Mouse (Mus musculus) cerebellum, postnatal 36 days (tissue): ENCODE data around the gene Canx.
A peak's percentile ranks its signal among the peaks of the same experiment; 100 is the strongest.
"Not testable (repeated sequence)": the region's sequence is repeated elsewhere in the genome, so short reads cannot be mapped to it uniquely, and the experiment has no call there.

ENCODE experiments used
- DNase-seq, 2 experiments: peaks; one replicate each; pipeline ENCODE4 v3.0.0; 2021 to 2022; ENCODE audit warnings: mixed read lengths in 2 of 2

Gene Canx

DNA sequence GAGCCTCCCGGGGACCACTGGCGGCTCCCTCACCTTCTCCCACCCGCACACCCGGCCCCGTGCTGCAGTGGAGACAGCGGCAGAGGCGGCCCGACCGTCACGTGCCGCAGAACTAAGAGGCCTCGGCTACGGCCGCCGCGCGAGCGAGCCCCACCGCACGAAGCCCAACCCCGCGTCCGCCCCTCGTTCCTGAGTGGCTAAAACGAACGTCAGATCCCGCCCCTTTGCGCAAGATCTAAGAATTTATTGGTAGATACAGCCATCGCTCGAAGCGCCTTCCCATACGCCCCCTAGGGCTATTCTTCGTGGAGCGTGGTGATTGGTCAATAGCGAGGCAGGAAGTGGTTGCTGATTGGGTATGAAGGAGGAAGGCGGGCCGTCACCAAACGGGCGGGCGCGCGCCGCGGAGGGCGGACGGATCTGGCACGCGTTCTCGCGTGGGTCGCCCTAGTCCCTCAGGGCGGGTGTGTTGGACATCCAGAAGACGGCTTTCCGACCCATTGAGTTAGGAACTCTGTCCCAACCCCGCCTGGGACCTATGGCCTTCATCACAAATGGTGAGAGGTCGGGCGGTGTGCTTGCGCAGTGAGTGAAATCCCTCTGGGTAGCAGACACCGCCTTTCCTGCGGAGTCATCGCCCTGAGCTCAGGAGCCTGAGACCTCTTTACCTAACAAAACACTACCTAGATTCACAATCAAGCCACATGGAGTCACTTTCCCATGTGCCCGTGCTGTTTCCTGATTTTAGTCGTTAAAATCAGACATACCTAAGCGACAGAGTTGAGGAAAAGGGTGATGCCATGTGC, at the start of gene Canx:
Gene Canx, minus strand, starts transcription at position 178 of the 806 bp plus-strand sequence.
- peak; percentile 96 to 98 for DNase-seq

DNA sequence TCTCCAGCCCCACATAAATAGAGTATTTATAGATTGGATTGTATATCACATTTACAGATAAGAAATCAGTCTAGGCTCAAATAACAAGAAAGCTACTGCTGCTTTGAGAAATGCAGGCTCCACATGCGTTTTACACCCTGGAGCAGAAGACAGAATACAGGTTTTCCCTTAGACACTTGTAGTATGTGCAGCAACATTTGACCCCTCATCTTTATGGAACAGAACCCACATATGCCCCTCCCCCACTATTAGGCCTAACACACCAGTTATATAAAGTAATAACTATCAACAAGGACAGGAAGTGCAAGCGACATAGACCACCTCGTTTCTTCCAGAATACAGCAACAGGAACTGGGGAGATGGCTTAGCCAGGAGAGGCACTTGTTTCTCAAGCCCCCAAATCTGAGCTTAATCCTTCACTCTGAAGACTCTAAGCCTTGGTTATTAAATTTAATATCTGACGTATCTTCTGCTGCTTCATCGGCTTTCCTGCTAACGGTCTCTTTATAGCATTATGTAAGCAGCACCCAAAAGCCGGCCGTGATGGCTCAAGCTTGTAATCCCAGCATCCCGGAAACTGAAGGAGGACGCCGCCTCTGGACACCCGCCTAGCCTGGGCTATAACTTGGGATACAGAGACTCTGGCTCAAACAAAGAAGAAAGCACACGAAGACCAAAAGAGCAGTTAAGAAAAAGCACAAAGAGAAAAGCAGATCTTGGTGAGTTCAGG, 49.0 kb upstream of the Canx start:
- no peak for DNase-seq

DNA sequence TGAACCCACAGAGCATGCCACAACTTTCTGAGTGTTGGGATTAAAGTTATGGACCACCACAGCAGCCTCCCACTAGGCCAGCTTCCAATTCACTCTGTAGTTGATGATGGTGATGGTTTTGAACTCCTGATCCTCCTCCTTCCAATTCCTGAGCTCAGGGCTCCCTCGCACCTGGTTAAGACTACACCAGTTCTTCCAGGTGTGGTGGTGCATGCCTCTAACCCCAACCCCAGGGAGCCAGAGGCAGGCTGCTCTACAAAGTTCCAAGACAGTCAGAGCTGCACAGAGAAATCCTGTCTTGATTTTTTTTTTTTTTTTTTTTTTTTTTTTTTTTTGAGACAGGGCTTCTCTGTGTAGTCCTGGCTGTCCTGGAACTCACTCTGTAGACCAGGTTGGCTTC, 48.1 kb upstream of the Canx start:
- no peak for DNase-seq

DNA sequence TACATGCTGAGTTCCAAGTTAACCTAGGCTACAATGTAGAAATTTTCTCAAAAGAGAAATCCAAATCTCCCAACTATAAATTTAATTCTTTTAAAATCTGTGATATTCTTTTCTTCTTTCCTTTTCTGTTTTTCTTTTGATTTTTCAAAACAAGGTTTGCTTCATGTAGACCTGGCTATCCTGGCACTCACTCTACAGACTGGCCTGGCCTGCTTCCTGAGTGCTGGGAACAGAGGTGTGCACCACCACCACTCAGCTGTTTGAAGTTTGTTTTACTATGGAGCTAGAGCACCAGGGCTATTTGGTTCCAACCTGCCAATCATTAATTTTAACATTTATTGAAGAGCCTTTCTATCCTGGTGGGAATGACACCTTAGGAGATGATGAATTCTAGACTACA, 47.6 kb upstream of the Canx start:
- DNase-seq = no peak

DNA sequence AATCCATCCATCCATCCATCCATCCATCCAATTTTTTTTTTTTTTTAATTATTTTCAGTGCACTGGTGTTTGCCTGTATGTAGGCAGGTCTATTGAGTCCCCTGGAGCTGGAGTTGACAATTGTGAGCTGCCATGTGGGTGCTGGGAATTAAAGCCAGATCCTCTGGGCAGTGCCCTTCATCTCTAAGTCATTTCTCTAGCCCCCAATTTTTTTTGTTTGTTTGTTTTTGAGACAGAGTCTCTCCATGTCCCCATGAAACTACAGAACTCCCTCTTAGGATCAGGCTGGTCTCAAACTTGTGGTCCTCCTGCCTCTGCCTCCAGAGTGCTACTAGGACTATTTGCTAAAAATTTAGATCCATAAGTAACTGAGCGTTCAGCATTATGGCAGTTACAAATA, 46.4 kb upstream of the Canx start:
- DNase-seq = no peak

DNA sequence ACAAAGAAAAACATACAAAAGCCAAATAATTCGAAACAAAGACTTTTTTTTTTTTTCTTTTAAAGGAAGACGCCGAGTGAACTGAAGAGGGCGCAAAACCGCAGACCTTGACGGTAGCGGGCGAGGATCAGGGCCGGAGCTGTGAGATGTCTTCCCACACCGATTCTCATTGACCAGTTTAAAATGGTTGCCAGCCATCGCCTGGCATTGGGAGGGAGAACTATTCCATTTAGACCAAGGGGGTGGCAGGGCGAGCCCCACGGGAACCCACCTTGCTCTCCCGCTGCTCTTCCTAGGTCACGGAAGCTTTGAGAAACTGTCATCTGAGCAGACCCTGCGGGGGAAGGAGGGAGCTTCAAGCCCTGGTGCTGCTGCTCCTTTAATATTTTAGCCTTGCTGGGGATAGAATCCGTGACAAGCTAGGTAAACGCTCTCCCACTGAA, 45.9 kb upstream of the Canx start:
- peak; percentile 75 to 77 for DNase-seq

DNA sequence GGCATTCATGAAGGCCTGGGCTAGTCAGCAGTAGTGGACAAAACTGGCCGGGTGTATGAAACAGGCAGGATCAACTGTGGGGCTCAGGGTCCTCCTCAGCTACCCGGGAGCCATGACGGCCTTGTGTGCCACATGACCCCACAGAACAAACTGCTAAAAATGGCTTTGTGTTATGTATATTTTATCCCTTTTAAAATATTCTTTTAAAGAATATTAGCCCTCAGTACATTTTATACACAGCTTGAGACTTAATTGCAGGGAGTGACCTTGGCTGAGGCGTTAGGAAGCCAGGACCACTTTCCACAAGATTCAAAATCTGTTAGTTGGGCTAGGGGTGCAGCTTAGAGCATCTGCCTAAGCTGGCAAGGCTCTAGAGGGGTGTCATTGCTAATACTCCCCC, 45.5 kb upstream of the Canx start:
- no peak for DNase-seq

DNA sequence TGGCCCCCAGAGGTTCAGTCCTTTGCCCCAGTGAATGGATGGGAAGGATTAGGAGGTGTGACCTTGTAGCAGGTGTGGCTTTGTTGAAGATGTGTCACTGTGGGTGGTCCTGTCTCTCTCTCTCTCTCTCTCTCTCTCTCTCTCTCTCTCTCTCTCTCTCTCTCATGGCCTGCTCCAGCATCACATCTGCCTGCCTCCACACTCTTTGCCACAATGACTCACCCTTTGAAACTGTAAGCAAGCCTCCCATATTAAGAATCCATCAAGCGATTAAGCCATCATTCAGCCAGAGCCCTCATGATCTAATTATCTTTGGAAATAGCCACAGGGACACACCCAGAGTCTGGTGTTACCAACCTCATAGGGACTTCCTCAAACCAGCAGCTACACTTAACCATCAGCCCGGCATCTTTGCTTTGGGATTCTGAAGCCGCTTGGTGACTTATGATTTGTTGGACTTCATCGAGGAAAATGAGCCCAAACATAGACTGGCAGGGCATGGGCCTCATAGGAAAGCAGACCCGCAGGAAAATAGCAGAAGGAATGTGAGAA, 44.0 kb upstream of the Canx start:
- no peak for DNase-seq

DNA sequence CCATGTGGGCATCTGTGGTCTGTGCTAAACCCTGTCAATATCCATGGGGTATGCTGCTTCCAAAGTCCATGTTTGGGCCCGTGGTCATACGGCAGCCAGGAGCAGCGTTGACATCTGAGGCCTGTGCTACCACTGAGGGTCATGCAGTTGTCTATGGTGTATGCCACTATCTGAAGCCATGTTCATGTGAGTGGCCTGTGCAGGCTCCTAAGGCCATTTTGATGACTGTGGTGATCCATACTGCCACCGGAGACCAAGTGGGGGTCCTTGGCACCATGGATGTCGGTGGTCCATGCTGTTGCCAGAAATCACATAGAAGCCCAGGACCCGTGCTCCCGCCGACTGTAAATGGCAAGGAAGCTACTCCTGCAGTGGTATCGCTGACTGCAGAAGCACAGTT, 42.1 kb upstream of the Canx start:
- no peak for DNase-seq

DNA sequence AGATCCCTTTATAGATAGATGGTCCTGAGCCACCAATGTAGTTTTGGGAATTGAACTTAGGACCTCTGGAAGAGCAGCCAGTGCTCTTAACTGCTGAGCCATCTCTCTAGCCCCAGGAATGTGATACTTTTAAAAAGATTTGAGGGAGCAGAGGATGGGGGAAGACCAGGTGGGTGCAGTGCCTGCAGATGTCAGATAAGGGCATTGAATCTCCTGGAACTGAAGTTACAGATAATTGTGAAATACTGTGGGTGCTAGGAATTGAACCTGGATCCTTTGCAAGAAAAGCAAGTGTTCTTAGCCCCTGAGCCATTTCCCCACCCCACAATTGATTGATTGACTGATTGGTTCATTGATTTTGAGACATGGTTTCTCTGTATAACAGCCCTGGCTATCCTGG, 39.8 kb upstream of the Canx start:
- DNase-seq = no peak

DNA sequence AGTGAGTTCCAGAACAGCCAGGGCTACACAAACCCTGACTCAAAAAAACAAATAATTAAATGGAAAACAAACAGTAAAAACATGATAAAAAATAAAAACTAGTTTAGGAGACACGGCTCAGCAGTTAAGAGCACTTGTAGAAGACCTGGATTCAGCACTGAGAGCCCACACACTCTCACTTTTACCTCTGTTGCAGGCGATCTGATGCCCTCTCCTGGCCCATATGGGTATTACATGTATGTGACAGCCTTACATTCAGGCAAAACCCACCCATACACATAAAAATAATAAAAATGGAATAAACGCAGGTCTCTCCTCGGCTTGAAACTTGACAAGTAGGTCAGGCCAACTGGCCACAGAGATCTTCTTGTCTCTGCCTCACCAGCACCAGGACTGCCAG, 39.1 kb upstream of the Canx start:
- DNase-seq = peak; percentile 71 to 87

DNA sequence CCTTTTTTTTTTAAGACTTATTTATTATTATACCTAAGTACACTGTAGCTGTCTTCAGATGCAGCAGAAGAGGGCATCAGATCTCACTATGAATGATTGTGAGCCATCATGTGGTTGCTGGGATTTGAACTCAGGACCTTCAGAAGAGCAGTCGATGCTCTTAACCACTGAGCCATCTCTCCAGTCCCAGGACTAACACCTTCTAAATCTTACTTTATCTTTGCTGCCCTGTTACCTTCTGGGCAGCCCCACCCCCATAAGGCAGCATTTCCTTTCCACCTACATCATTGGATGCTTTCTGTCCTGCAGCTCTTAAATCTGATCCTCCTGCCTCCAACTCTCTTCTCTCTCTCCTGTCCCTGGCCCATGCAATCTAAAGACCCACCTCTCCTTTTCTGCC, 35.8 kb upstream of the Canx start:
- not testable (repeated sequence) for DNase-seq

DNA sequence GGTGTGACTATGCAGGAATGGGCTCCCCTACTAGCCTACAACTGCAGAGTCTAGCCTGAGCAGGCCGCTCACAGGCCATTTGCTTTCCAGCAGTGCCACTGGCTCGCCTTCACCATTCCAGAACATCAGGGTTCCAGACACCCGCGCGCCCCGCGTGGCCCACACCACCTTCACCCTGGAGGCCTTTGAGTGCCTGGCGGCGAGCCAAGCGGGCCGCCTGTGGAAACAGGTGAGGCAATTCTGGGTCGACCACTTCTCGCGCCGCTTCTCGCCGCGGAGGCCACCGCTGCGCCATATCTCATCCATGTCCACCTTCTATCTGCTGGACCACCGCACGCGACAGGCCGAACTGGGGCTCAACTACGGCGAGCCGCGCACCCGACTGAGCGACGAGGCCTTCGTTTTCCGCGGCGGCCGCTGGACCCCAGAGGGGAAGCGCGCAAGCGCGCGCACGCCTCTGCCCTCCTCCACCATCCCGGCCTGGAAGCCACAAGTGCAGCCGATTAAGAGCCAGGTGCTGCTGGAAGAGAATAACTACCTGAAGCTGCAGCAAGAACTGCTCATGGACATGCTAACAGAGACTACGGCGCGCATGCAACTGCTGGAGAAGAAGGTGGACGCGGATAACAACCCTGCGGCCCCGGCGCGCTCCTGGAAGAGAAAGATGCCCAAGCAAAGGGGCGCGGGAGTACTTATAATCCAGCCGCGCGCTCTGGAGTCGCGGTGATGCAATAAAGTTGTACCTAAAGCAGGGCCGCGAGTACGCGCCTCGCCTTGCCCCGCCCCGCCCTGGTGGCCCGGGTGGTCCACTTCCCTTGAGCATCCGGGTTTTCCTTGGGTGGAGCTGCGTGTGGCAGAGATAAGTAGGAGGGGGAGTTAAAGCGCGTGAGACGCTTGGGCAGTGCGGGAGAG, 33.7 kb upstream of the Canx start:
- DNase-seq = peak; percentile 56 to 60

DNA sequence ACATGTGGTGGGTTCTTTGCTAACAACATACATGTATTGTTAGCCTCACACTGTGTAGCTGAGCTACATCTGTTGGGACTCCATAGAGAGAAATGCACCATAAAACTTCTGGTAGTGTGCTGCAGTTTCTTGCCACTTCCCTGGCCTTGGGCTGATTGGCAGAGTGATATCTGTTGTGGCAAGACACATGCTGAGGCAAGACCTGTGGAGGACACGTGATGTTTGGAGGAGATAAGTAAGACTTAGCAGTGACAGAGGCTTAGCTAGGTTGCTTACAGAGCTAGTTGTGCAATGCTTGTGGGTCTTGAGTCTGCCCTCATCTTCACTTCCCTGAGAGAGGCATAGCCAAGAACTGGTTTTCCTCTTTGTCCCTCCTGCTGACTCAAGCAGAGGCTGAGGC, 29.9 kb upstream of the Canx start:
- no peak for DNase-seq

DNA sequence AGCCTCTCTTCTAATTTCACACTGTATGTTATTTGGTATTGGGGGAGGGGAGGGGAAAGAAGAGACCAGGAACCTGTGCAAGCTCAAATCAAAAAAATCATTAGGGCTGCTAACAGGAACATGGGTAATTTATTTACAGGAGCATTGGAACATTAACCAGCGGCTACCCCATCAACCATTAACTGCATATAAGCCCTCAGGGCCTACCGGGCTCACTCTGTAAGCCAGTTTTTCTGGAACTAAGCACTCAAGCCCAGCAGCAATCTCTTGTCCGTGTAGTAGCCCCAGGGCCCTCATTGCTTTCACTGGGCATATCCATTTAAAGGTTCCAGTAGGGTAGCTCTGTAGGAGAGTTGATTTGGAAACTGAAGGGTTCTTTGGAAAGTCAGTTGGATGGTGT, 29.4 kb upstream of the Canx start:
- DNase-seq = no peak

DNA sequence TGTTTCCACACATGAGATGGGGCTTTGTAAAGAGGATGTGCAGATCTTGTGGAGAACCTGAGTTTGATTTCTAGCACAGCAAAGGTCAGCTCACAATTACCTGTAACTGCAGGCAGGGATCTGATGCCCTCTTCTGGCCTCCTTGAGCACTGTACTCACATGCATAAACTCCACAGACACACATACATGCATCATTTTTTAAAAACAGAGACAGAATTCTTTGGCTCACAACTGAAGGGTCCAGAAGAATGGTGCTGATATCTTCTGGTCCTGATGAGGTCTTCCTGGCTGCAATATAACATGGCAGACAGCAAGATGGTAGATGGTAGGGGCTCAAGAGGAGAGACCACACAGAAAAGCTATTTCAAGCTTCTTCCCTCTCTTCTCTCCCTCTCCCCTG, 28.7 kb upstream of the Canx start, which contains the start of gene Cby3:
Gene Cby3, plus strand, starts transcription at position 301 of the 400 bp plus-strand sequence.
- DNase-seq = no peak

DNA sequence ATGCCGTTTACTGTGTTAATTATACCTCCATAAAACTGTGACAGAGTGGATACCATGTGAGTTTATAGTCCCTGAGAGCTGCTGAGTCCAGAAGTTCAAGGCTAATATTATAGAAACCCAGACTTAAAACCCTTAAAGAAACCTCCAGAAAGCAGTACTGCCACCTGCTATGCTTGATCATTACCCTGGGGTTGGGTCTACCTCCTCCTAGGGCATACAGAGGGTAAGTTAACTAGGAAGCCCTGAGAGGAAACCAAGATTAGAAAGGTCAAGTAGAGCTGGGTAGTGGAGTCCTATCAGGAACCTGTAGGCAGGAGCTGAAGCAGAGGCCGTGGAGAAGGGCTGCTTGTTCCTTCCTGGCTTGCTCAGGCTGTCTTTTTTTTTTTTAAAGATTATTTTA, 26.7 kb upstream of the Canx start:
- DNase-seq = no peak

DNA sequence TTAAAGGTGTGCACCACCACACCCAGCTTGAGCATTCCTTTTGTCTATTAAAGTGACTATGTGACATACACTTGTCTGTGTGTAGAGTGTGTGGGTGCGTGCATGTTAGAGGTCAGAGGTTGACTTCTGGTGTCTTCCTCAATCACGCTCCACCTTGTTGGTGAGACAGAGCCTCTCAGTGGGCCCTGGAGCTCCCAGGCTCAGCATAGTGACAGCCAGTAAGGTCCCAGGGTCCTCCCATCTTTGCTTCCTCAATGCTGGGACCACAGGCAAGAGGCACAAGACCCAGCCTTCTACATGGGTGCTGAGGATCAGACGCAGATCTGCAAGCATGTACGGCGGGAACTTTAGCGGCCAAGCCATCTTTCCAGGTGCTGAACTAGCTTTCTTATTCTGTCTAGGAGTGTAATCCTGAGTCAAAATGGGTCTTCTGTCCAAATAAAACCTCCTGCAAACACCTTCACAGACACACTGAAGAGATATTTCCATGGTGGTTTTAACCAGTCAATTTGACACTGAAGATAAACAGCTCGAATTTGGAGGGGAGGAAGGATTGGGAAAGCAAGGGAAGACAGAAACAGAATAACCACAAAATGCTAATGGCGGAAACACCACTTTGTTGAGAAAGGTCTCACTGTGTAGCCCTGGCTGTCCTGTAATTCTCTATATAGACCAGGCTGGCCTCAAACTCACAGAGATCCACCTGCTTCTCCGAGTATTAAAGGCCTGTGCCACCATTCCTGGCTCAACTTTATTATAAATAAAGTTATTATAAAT, 21.0 kb upstream of the Canx start:
- DNase-seq = no peak

DNA sequence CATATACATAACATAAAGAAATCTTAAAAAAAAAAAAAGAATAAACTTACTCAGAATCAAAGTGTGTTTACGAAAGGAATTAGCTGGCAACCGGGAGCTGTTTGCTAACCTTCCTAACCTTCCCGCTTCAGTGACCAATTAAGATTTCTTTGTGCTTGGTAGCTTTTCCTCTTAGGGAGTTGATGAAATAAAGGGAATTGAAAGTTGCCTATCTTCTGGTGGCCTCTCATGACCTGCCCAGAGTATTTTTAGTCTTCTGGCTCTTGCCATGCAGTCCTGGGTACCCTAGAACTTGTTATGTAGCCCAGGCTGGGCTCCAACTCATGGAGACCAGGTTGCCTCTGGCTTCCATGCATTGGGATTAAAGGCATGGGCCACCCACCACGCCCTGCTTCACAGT, 20.0 kb upstream of the Canx start:
- no peak for DNase-seq

DNA sequence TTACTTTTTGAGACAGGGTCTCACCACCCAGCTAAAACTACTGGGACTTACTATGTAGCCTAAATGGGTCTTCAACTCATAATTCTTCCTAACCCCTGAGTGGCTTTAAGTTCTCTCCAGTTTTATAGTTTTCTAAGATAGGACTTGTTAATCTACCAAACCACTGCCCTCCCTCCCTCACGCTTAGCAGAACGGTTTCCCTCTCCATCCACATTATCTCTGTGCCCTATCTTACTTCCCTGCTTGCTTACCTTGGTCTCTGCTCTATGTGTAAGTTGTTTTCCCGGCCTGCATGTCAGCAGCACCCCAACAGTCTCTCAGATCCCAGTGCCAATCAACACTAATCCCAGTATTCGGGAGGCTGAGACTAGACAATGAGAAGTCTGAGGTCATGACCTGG, 11.4 kb upstream of the Canx start:
- no peak for DNase-seq

DNA sequence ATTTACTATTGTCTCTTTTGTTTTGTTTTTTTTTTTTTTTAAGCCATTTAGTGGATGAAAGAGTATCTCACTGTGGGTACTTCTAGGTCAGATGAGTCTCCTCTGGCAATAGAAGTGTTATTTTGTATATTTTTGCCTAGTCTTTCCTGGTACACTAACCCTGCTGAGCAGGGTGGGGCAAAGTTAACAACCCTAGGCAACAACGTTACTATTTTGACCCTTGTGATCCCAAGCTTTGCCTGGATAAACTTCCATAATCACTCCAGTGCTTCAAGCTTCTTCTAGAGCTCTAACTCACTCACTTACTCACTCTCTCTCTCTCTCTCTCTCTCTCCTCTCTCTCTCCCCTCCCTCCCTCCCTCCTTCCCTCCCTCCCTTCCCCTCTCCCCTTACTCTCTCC, 10.7 kb upstream of the Canx start:
- DNase-seq = no peak

DNA sequence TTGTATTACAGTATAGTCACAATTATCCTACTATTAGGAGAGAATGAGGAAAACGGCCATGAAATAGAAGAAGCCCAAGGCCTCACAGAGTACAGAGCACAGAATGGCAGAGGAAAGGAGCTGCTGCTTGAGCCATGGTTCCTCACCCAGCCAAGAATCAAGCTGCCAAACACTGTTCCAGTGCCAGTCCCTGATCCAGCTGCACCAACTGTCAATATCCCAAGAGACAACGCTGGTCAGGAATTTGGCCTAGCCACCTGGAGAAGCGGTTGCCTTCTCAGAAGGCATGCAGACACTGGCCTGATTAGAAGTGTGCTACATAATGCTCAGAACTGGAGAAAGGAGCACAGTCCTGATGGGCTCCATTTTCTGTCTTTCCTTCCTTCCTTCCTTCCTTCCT, 7.7 kb upstream of the Canx start:
- DNase-seq = no peak
